Mouse (Mus musculus): ENCODE results near the gene Ulk3. TPM values are rescaled to one million over a fixed set of nuclear protein-coding genes. Genes with fewer than 3 reads are reported as not detected.
A peak's percentile ranks its signal among the peaks of the same experiment; 100 is the strongest.

The Ulk3 gene
- total RNA-seq, 1 experiment = 7.3 TPM

- no peak overlapping the region for H3K4me3 ChIP-seq (ENCODE audit: insufficient read depth in 1 of 2, low read depth in 1 of 2, low read length in 2 of 2, poor library complexity in 1 of 2, severe bottlenecking in 1 of 2)
- no peaks in the 10 kb centered on the region for H3K9me3 ChIP-seq (ENCODE audit: control insufficient read depth, insufficient read depth, low read depth, low read length)
- in situ Hi-C loops (cut with MboI; ENCODE audit: low sequenced_read_pairs in 2 of 2, unreplicated experiment in 2 of 2) = no loop called here
- H3K4me1 ChIP-seq (ENCODE audit: control insufficient read depth in 2 of 2, insufficient read depth in 2 of 2, low read length in 2 of 2, poor library complexity in 1 of 2) = peaks cover 2 to 28% of the 10 kb centered on the region in 2 experiments; a peak in 2 of 4 replicates
- peaks cover 5% of the 10 kb centered on the region; the same call in 1 of the 2 replicates for H3K36me3 ChIP-seq (ENCODE audit: control insufficient read depth, insufficient read depth, low read length, poor library complexity, severe bottlenecking)
- no peak for DNase-seq (ENCODE audit: low read depth, low spot score)
- TF ChIP-seq MAFK (IDR thresholded peaks at IDR 0.05; ENCODE audit: insufficient read depth, low read depth, low read length) (no peak), HCFC1 (IDR thresholded peaks at IDR 0.05; ENCODE audit: borderline replicate concordance, insufficient read depth, low read length) (no peak), CHD2 (IDR thresholded peaks at IDR 0.05; ENCODE audit: low read depth, low read length) (no peak), ZNF384 (IDR thresholded peaks at IDR 0.05; ENCODE audit: low read depth, low read length) (no peak), ZC3H11A (IDR thresholded peaks at IDR 0.05; ENCODE audit: borderline replicate concordance, low read depth, low read length) (no peak)
- H3K27ac ChIP-seq (ENCODE audit: insufficient read depth, low read depth, low read length, poor library complexity, severe bottlenecking) = no peak overlapping the region
- H3K9ac ChIP-seq (ENCODE audit: insufficient read depth, low read depth, low read length, poor library complexity, severe bottlenecking) = no peak overlapping the region
Observed at GRCm38 (mm10) chr9:57641775-57642550, 52.7 kb downstream of the Ulk3 start.

- Histone ChIP-seq H3K4me3 (ENCODE audit: insufficient read depth in 1 of 2, low read depth in 1 of 2, low read length in 2 of 2, poor library complexity in 1 of 2, severe bottlenecking in 1 of 2) (no peak overlapping the region), H3K4me1 (ENCODE audit: control insufficient read depth in 2 of 2, insufficient read depth in 2 of 2, low read length in 2 of 2, poor library complexity in 1 of 2) (peaks cover 2 to 28% of the 10 kb centered on the region in 2 experiments; a peak in 2 of 4 replicates)
- in situ Hi-C loops (cut with MboI; ENCODE audit: low sequenced_read_pairs in 2 of 2, unreplicated experiment in 2 of 2) = no loop called here
Observed at GRCm38 (mm10) chr9:57643169-57643855, 54.1 kb downstream of the Ulk3 start.

GRCm38 (mm10) chr9:57643856-57644180 lies 54.6 kb downstream of the Ulk3 start:
- no peak overlapping the region for H3K27ac ChIP-seq (ENCODE audit: insufficient read depth, low read depth, low read length, poor library complexity, severe bottlenecking)
- peak overlapping the region; percentile 22; the same call in 1 of the 2 replicates for H3K9ac ChIP-seq (ENCODE audit: insufficient read depth, low read depth, low read length, poor library complexity, severe bottlenecking)
- peaks cover 5% of the 10 kb centered on the region; the same call in 1 of the 2 replicates for H3K36me3 ChIP-seq (ENCODE audit: control insufficient read depth, insufficient read depth, low read length, poor library complexity, severe bottlenecking)

More at GRCm38 (mm10) chr9:57643169-57643855, 54.1 kb downstream of the Ulk3 start:
- peak overlapping the region; percentile 22; the same call in 1 of the 2 replicates for H3K9ac ChIP-seq (ENCODE audit: insufficient read depth, low read depth, low read length, poor library complexity, severe bottlenecking)
- H3K36me3 ChIP-seq (ENCODE audit: control insufficient read depth, insufficient read depth, low read length, poor library complexity, severe bottlenecking) = peaks cover 5% of the 10 kb centered on the region; the same call in 1 of the 2 replicates
- TF ChIP-seq ZC3H11A (IDR thresholded peaks at IDR 0.05; ENCODE audit: borderline replicate concordance, low read depth, low read length) (no peak), CHD2 (IDR thresholded peaks at IDR 0.05; ENCODE audit: low read depth, low read length) (no peak), MAFK (IDR thresholded peaks at IDR 0.05; ENCODE audit: insufficient read depth, low read depth, low read length) (no peak), HCFC1 (IDR thresholded peaks at IDR 0.05; ENCODE audit: borderline replicate concordance, insufficient read depth, low read length) (no peak), ZNF384 (IDR thresholded peaks at IDR 0.05; ENCODE audit: low read depth, low read length) (no peak)
- H3K27ac ChIP-seq (ENCODE audit: insufficient read depth, low read depth, low read length, poor library complexity, severe bottlenecking) = no peak overlapping the region
- no peak for DNase-seq (ENCODE audit: low read depth, low spot score)
- no peaks in the 10 kb centered on the region for H3K9me3 ChIP-seq (ENCODE audit: control insufficient read depth, insufficient read depth, low read depth, low read length)

GRCm38 (mm10) chr9:57644442-57644943 lies 55.2 kb downstream of the Ulk3 start:
- TF ChIP-seq CHD2 (IDR thresholded peaks at IDR 0.05; ENCODE audit: low read depth, low read length) = no peak
- no peak for TF ChIP-seq MAFK (IDR thresholded peaks at IDR 0.05; ENCODE audit: insufficient read depth, low read depth, low read length)
- TF ChIP-seq HCFC1 (IDR thresholded peaks at IDR 0.05; ENCODE audit: borderline replicate concordance, insufficient read depth, low read length) = no peak
- no peak for TF ChIP-seq ZC3H11A (IDR thresholded peaks at IDR 0.05; ENCODE audit: borderline replicate concordance, low read depth, low read length)
- no peak for TF ChIP-seq ZNF384 (IDR thresholded peaks at IDR 0.05; ENCODE audit: low read depth, low read length)
- DNase-seq (ENCODE audit: low read depth, low spot score) = no peak
- peak overlapping the region; percentile 99 for H3K9ac ChIP-seq (ENCODE audit: insufficient read depth, low read depth, low read length, poor library complexity, severe bottlenecking)
- no peak overlapping the region for H3K27ac ChIP-seq (ENCODE audit: insufficient read depth, low read depth, low read length, poor library complexity, severe bottlenecking)
- H3K36me3 ChIP-seq (ENCODE audit: control insufficient read depth, insufficient read depth, low read length, poor library complexity, severe bottlenecking) = peaks cover 5% of the 10 kb centered on the region; the same call in 1 of the 2 replicates
- in situ Hi-C loops (cut with MboI; ENCODE audit: low sequenced_read_pairs in 2 of 2, unreplicated experiment in 2 of 2) = no loop called here
- H3K4me3 ChIP-seq (ENCODE audit: insufficient read depth in 1 of 2, low read depth in 1 of 2, low read length in 2 of 2, poor library complexity in 1 of 2, severe bottlenecking in 1 of 2) = peak overlapping the region; percentile 81 to 97
- peaks cover 2 to 28% of the 10 kb centered on the region in 2 experiments; a peak in 2 of 4 replicates for H3K4me1 ChIP-seq (ENCODE audit: control insufficient read depth in 2 of 2, insufficient read depth in 2 of 2, low read length in 2 of 2, poor library complexity in 1 of 2)
- H3K9me3 ChIP-seq (ENCODE audit: control insufficient read depth, insufficient read depth, low read depth, low read length) = no peaks in the 10 kb centered on the region

More at GRCm38 (mm10) chr9:57643856-57644180, 54.6 kb downstream of the Ulk3 start:
- in situ Hi-C loops (cut with MboI; ENCODE audit: low sequenced_read_pairs in 2 of 2, unreplicated experiment in 2 of 2) = no loop called here
- DNase-seq (ENCODE audit: low read depth, low spot score) = no peak
- no peak for TF ChIP-seq ZNF384 (IDR thresholded peaks at IDR 0.05; ENCODE audit: low read depth, low read length)
- no peak for TF ChIP-seq ZC3H11A (IDR thresholded peaks at IDR 0.05; ENCODE audit: borderline replicate concordance, low read depth, low read length)
- TF ChIP-seq CHD2 (IDR thresholded peaks at IDR 0.05; ENCODE audit: low read depth, low read length) = no peak
- no peak for TF ChIP-seq MAFK (IDR thresholded peaks at IDR 0.05; ENCODE audit: insufficient read depth, low read depth, low read length)
- TF ChIP-seq HCFC1 (IDR thresholded peaks at IDR 0.05; ENCODE audit: borderline replicate concordance, insufficient read depth, low read length) = no peak
- Histone ChIP-seq H3K9me3 (ENCODE audit: control insufficient read depth, insufficient read depth, low read depth, low read length) (no peaks in the 10 kb centered on the region), H3K4me1 (ENCODE audit: control insufficient read depth in 2 of 2, insufficient read depth in 2 of 2, low read length in 2 of 2, poor library complexity in 1 of 2) (peaks cover 2 to 28% of the 10 kb centered on the region in 2 experiments; a peak in 2 of 4 replicates), H3K4me3 (ENCODE audit: insufficient read depth in 1 of 2, low read depth in 1 of 2, low read length in 2 of 2, poor library complexity in 1 of 2, severe bottlenecking in 1 of 2) (no peak overlapping the region)
